Mouse (Mus musculus): ENCODE data around the gene Gm45808.

DNA sequence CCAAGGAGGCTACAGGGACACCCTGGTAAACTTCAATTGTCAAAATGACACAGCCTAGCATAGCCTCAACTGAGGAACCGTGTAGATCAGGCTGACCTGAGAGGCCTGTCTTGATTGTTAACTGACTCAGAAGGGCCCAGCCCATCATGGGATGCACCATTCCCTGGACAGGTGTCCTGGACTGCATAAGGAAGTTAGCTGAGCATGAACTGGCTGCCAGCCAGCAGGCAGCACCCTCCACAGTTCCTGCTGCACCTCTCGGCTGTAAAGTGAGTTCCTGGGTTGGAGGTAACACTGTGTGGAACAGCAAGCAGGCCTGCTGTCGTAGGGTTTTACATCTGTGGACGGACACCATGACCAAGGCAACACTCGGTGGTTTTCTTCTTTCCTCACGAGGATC is 21.0 kb upstream of the Gm45808 start:
- no peak for TF ChIP-seq CTCF (IDR thresholded peaks at IDR 0.05; ENCODE audit: control insufficient read depth, insufficient read depth, insufficient replicate concordance, low read depth, low read length)
- TF ChIP-seq POLR2A (IDR thresholded peaks at IDR 0.05; ENCODE audit: control insufficient read depth, low read depth, low read length): no peak
